Mouse (Mus musculus) kidney, adult 2 months (tissue): Measurements from ENCODE around the gene Nans.

Experiments
- CTCF ChIP-seq: fragments of 200-500 bp; conservative IDR thresholded peaks from 2 replicates; pipeline ENCODE4 v1.5.1; 2011; ENCODE audit warnings: low read depth, mild to moderate bottlenecking, control low read depth, low read length, moderate library complexity, mixed read lengths; ENCODE audit not compliant: insufficient read depth, insufficient read length
- POLR2A ChIP-seq: fragments of 200-500 bp; IDR thresholded peaks from one replicate; pipeline ENCODE4 v1.6.1; 2011; ENCODE audit warnings: low read depth, low read length, control low read depth

GRCm38 (mm10) chr4:46549979-46550378, 60.9 kb downstream of the Nans start:
- no peak for TF ChIP-seq CTCF
- TF ChIP-seq POLR2A, result no peak
